Mouse (Mus musculus) urinary bladder, postnatal 25 days (tissue): Measurements from ENCODE around the gene Nom1.

Experiments used
- DNase-seq: peaks from one replicate; pipeline ENCODE4 v3.0.0; 2022; ENCODE audit warnings: low spot score

The Nom1 gene

DNA sequence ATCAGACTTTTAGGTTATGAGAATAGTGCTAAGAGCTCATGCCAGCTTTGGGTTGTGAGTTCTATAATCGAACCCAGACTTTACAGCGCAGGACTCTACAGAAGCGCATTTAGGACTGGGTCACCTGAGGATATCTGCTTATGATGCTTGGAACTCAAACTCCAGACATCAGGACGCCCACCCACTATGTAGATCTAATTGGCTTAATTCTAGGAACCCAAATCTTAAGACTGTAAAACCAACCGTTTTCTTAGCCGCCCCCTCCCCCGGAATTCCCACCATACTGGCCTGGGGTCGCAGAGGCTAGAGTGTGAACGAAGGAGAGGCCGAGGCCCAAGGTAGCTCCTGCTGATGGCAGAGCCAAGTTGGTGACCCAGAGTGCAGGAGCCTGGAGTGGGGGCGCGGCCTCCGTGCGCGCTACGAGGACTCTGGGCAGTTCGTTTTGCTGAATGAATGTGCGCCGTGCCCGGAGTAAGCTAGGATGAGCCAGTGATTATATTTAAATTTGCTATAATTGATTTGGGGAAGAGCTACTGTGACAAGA, 36.5 kb downstream of the Nom1 start:
- DNase-seq: no peak

DNA sequence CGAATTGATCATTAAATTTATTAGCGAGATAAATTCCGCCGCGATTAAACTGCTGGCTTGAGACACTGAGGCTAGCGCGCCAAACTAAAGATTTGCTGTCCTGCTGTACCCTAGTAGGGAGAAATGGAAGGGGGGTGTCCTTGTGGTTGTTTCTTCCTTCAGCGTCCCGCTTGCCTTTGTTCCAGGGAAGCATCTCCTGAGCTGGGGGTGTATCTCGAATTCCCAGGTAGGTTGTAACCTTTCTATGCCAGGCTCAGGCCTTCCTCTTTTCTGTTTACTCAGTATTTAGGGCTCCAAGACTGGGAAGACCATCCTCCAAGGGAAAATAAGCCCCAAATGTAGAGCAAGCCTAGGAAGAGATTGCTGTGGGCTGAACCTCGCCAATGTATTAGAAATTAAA, 36.9 kb downstream of the Nom1 start:
- no peak for DNase-seq

DNA sequence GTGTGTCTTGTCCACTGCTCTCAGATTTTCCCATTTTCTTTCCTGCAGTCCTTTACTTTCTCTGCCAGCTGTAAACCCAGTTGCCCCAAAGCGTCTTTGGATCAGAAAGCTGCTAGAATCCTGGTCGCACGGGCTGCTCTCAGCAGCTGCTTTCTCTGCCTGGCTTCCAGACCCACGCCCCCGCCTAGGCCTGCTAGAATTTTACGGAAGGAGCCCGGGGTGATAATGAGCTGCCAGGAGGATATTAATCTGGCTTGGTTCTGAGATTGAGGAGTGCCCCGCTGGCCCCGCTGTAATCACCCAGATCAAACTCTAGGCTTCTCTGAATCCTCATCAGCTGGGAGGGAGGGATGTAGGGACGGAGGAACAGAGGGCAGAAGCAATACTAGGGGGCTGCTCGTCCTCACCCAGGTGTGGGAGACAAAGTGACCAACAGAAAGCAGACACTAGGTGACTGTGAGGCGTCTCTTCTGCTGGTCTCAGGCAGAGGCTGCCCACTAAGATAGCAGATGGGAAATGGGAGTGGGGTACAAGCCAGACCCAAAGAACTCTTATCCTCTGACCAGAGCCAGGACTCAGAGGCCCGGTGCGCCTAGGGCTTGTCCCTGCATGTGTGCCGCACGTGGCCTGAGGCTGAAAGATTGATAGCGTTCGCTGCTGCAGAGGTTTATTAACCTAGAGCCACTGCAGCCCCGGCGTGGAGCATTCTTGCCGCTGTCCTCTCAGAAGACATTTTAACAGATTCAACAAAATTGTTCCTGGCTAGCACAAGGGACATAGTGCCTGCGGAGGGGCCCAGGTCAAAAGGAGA, 37.6 kb downstream of the Nom1 start:
- DNase-seq: no peak

DNA sequence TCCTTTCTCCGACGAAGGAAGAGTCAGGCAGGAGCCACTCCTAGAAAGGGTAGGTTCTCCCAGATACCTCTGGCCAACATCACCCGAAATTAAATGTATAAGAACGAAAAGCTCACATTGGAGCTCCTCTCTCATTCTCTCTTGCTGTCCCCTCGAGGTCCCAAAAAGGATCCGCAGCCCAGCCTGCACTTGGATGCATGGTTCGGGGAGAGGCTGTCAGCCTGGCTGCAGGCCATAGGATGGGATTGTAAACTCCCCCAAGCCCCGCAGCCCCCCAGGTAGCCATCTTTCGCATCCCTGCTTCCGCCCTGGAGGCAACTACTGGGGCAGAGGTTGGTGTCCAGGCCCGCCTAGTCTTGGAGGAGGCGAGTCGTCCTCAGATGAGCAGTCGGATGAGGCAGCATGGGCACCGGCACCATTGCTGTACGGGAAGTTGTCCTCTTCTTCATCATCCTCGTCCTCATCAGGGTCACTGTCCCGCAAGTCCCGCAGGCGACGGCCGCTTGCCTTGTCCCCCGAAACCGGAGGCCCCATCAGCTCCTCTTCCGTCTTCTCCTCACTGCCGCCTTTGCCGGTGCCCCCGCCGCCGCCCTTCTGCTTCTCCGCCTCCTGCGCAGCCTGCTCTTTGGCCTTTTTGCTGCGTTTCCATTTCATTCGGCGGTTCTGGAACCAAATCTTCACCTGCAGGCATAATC, 39.2 kb downstream of the Nom1 start:
- no peak for DNase-seq

DNA sequence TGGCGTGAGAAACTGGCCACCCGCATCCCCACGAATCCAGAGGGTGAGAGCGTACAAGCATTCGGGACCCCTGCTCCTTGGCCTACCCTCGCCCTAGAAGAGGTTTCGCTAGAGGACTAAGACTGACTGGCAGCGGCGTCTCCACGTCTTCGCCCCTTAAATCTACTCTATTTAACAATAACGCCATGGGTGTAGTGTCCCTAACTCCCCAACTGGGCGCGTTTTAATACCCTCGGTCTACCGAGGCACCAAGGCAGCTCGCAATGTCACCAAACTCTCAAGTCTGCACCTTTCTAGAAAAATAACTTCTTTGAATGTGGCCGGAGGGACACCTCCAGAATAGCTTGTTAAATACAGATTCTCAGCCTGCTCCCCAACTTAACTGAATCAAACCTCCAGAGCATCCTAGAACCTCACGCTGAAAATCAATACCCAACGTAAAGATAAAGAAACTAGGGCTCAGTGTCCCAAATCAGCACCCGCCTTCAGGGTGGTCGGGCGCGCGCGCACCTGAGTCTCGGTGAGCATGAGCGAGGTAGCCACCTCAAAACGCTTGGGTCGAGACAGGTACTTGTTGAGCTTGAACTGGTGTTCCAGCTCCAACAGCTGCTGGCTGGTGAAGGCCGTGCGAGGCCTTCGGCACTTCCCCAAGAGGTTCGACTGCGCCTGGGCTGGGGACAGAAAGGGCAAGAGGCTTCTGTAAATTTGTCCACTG, 39.9 kb downstream of the Nom1 start:
- no peak for DNase-seq

DNA sequence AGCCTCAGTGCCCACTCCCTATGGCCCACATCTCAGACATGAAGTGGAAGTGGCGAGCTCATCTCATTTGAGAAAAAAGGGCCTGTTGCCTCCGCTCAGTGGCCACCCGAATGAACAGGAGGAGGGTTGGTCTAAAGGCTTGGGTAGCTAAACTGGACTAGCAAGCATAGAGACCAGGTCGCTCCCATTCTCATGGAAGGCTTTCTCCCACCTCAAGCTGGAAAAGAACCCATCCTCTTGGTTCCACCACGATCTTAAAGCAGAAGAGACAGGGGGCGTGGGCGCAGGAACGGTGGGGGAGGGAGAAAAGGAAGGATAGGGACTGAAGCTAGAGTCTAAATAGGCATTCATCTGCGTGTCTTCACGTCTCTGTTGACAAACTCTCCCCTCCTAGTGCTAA, 40.6 kb downstream of the Nom1 start:
- DNase-seq: no peak

DNA sequence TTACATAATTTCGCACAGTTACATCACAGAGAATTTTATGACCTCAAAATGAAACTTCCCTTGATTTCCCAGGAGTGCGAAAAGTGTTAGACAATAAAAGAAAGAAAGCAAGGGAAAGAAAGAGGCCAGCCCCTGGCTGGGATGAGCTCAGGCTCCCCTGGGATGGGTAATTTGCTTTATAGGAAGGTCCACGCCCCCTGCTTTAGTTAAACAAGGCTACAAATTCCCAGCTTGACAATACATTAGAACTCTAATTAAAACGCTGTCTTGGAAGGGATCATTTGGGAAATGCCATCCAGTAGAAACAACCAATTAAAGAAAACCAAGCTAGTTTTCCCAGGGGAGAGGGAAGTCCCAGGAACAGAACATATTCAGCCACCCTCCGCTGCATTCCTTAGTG, 41.1 kb downstream of the Nom1 start:
- no peak for DNase-seq

DNA sequence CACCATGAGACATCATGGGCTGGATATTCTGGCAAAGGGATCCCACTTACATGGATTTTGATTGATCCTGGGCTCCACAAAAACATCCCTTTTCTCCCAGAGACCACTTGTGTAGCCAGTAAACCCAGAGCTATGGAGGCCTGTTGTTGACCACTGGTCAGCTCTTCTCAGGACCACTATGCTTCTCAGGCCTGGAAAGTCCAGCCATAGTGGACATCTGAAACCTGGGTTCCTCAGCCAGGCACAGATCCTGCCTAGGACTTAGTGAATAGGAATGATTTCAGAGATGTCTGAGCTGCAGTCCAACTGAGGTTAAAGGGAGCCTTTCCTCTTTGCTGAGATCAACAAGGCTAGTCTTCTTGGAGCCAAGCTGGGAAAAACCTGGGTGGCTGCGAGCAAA, 41.6 kb downstream of the Nom1 start:
- no peak for DNase-seq

DNA sequence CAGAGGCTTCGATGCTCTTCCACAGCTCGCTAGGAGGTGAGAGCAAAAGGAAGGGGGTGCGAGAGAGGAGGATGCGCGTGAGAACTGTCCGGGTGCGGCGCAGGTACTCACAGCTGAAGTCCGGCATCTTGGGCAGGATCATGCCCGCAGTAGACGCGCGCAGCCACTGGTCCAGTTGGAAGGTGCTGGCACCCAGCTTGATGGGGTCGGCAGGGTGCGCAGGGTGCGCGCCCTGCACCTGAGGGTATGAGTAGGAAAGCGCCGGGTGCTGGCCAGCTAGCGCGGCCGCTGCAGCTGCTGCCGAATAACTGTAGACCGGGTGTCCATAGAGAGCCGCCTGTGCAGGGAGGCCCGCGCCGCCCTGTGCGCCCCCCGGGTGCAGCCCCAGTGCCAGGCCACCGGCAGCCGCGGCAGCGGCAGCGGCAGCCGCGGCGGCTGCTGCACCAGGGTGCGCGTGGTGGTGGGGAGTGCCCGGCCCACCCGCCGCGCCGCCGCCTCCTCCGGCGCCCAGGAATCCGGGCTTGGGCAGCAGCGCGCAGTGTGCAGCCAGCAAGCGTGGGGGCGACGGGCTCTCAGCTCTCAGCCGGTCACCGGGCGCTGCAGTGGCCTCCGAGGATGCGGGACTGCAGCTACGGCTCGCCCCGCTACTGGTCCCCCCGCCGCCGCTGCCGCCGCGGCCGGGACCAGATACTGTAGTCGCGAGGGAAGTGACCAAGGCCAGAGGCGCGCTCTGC, 43.2 kb downstream of the Nom1 start:
- no peak for DNase-seq

DNA sequence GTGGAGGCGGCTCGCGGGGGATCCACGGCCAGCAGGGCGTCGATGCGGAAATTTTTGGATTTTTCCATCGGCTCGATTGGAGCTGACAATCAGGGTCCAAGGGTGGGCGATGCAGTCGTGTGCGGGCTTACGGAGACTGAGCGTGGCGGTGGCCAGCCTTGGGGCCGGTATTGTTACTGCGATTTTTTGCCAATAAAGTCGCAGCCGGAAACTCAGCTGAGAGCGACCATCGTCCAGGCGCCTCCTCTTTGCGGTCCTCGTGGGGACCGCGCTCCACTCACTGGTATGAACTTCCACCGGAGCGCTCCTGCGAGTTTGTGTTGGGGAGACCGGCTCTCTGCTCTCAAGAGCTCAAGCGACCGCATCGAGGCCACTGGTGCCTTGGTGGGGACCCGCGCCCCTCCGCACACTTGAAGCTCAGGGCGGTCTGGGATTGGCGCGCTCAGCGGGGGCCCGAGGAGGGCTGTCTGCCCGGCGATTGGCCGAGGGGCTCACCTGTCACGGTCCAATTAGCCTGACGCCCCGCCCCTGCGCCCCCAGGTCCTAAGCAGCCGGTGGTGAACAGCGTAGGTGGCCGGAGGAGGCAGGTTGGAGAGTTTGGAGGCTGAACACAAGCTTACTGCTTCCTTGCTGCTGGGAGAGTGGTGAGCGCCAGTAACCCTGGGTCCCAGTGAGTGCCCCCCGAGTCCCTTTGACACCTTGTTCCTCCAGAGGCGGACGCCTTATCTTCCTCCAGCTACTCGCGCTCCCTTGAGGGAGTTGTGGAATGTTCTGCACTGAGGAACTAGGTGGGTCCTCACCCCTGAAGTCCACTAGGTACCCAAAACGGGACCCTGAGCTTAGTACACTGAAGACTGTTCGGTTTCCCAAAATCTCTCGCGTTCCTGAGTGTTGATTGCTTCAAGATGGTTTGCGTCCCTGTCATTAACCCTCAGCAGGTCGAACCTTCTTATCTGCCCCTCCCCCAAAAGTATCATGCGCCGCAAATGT, 44.0 kb downstream of the Nom1 start, which contains the start of gene Mnx1:
Mnx1 (minus strand) TSS at position 263 of the 990 bp plus-strand sequence.
- DNase-seq: no peak

DNA sequence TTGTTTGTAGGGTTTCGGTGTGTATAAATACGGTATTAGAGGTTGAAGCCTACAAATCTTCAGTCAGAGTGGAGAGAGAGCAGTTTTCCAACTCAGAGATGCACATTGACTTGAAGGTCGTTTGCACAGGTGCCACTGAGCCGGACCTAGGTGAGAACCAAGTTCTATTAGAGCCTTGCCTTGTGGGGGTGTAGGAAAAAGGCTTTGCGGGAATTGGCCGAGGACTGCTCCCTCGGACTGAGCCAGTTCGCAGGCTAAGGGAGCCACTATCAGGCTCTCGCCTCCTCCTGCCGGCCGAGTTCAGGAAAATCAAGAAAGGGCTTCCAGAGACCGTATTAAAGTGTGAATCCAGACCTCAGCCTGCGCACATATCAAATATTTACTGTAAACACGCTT, 44.7 kb downstream of the Nom1 start:
- no peak for DNase-seq

DNA sequence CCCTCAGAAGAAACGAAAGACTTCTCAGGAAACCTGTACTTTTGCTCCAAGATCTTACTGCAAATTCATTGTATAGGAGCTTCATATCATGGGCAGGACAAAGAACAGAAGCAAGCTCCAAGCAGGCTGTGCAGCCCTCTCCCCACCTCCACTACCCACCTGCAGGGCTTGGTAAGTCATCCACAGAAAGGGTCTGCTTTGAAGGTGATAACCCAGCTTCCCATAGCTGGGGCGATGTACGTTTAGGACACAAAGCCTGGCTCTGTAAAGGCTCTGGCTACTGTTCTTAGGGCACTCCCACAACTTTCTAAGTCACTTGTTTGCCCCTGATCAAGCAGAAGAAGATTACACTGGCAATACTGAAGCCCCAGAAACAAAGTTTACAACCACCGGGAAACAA, 49.3 kb downstream of the Nom1 start:
- no peak for DNase-seq

DNA sequence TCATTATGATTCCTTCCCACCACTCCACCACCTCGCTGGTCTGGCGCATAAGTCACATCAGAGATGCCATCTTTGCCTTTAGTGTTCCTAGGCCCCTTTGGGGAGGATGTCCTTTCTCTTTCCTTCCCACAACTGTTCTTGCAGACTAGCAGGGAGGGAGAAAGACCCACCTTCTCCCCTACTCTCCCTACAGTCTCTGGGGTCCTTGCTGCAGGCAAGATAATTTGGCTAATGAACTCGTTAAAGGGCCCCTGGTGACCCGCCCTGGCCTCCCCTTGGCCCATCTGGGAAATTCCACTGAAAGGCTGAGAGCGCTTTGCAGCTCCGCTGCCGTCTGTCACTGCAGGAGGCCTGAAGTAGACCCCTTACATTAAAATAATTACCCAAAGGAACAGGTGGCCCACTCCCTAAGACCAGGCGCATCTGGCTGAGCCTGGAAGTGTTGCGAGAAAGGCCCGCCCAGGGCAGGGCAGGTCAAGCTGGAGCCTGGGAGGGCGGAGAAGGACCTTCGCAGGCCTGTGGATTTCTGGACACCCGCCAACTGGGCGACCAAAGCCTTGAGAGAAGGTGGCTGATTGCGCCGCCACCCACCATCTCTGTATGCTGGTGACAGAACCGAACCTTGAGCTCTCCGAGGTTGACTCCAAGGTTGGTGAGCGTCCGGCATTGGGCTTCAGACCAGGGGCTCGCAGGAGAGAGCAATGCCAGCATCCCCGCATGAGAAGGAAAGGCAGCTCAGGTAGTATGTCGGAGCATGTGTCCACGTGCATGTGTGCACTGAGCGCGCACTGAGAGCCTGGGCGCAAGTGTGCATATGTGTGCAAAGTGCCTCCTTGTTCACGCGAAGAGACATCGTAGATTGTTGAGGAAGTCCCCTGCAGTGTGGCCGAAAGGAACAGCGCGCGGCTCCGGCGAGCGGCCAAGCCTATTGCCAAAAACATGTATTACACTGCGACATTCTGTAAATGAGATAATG, 50.8 kb downstream of the Nom1 start:
- no peak for DNase-seq

DNA sequence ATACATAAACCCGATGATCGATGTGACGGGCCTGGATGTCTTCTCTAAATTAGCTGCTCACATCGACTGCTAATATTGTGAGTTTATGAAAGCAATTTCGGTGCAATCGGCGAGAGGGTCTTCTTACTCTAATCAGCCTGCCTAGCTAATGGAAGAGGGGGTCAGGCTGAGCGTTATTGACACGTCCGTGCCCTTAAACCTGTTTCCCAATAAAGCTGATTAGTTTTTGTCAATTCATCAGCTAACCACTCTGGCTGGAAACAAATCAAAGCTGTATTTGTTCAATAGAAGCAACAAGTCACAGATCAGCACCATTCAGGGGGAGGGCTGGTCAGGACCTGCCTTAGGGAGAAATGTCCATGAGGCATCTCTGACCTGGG, 51.5 kb downstream of the Nom1 start:
- DNase-seq: no peak

DNA sequence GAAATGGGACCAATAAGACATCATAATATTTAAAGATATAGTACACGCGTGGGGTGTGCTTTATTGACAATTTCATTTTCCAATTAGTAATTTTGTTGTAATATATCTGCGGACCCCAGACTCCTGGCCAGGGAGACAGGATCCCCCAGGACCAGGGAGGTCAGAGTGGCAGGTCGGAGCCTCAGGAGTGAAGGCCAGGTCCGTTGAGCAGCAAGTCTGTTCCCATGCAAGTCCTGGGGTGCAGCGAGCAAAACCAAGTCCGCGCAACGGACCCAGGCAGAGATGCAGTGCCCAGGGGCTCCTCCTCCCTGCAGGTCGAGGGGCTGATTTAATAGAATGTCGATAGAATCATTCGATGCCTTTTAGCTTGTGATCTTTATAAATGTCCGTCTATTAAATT, 52.9 kb downstream of the Nom1 start:
- DNase-seq: no peak

DNA sequence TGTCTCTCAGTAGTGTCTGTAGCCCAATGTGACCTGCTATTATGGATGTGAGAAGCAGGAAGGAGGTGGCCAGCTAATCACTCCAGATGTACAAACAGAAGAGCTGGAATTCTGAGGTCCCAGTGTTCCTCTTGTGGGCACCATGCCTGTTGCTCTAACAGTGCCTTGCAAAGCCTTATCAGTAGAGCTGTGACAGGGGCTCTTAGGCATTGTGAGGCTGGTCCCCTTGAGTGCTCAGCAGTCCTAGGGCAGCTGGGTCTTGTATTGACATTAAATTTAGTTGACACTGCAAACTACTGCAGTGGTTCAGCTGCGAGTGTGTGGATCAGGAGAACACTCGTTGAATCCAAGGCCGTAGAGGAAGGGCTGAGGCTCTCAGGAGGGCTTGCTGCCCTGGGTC, 72.5 kb downstream of the Nom1 start:
- DNase-seq: no peak
